Mouse (Mus musculus) spleen, postnatal 14 days (tissue): ENCODE measurements around the gene Nell2.

Experiments
- DNase-seq, 2 experiments: peaks; one replicate each; pipeline ENCODE4 v3.0.0; 2021 to 2022; ENCODE audit warnings: low spot score in 2 of 2

Gene Nell2

GRCm38 (mm10) chr15:95334323-95335296 is 193.7 kb downstream of the Nell2 start:
- DNase-seq = no peak

- no peak for DNase-seq
Measured at GRCm38 (mm10) chr15:95333229-95333628, 195.1 kb downstream of the Nell2 start.

GRCm38 (mm10) chr15:95330926-95331325 is 197.4 kb downstream of the Nell2 start:
- DNase-seq = no peak

GRCm38 (mm10) chr15:95322744-95323143 is 205.6 kb downstream of the Nell2 start:
- DNase-seq = no peak

GRCm38 (mm10) chr15:95316626-95317025 is 211.7 kb downstream of the Nell2 start:
- DNase-seq = no peak

GRCm38 (mm10) chr15:95314808-95315145 is 213.6 kb downstream of the Nell2 start:
- DNase-seq = no peak

- DNase-seq = no peak
Measured at GRCm38 (mm10) chr15:95314121-95314807, 214.1 kb downstream of the Nell2 start.

- DNase-seq = no peak
Measured at GRCm38 (mm10) chr15:95313286-95313685, 215.1 kb downstream of the Nell2 start.

- DNase-seq = no peak
Measured at GRCm38 (mm10) chr15:95304102-95304501, 224.3 kb downstream of the Nell2 start.

GRCm38 (mm10) chr15:95296561-95296960 is 231.8 kb downstream of the Nell2 start:
- DNase-seq = no peak

- DNase-seq = no peak
Measured at GRCm38 (mm10) chr15:95289047-95289446, 239.3 kb downstream of the Nell2 start.

GRCm38 (mm10) chr15:95285199-95285598 is 243.2 kb downstream of the Nell2 start:
- no peak for DNase-seq

GRCm38 (mm10) chr15:95280986-95281385 is 247.4 kb downstream of the Nell2 start:
- DNase-seq = no peak

- no peak for DNase-seq
Measured at GRCm38 (mm10) chr15:95278001-95278400, 250.4 kb downstream of the Nell2 start.

GRCm38 (mm10) chr15:95276556-95276955 is 251.8 kb downstream of the Nell2 start:
- DNase-seq = no peak

GRCm38 (mm10) chr15:95275553-95275952 is 252.8 kb downstream of the Nell2 start:
- DNase-seq = no peak

- no peak for DNase-seq
Measured at GRCm38 (mm10) chr15:95273236-95273635, 255.1 kb downstream of the Nell2 start.

GRCm38 (mm10) chr15:95272167-95272566 is 256.2 kb downstream of the Nell2 start:
- no peak for DNase-seq

- no peak for DNase-seq
Measured at GRCm38 (mm10) chr15:95259671-95260450, 268.5 kb downstream of the Nell2 start.

GRCm38 (mm10) chr15:95257131-95257530 is 271.2 kb downstream of the Nell2 start:
- no peak for DNase-seq

GRCm38 (mm10) chr15:95245516-95245915 is 282.8 kb downstream of the Nell2 start:
- no peak for DNase-seq

- DNase-seq = no peak
Measured at GRCm38 (mm10) chr15:95243876-95244275, 284.5 kb downstream of the Nell2 start.
